Mouse (Mus musculus): ENCODE results near the gene Olfr66.

Olfr66 gene

DNA sequence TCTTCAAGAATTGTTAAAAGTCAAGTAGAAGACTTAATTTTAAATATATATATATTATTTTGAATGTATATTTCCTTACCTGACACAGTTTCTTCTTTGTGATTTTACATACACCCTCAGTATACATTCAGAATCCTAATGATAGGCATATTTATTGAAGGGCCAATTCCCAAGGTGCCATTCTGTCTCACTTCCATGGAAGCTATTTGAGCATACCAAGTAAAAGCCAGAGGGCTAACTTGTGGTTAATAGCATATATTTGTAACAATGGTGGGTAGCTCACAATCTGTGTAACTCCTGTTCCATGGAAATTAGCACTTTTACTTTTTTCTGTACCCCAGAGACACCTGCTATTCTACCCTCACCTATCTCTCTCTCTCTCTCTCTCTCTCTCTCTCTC lies at the start of gene Olfr66:
Gene Olfr66 (minus strand): TSS at position 101 of the 400 bp plus-strand sequence.
- no peak for DNase-seq (ENCODE audit: low spot score)

DNA sequence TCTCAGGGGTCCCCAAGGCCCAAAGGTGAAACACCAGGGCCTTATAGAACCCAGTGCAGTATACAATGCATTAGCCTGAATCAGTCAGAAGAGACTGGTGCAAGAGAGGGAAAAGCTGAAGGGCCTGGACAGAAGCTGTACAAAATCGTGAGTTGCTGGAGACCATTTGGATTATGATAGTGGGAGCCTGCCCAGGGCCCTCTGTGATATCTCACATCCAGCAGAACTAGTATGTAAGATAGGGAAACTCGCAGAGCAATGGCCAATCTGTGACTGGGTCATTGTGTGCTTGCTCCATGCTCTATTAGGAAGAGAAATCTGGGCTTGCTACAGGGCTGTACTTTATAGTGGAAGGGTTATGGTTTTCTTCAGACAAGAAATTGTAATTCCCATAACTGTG lies 48.2 kb upstream of the Olfr66 start, which contains the start of gene Olfr632:
Gene Olfr632 (plus strand): TSS at position 84 of the 400 bp plus-strand sequence.
- no peak for DNase-seq (ENCODE audit: low spot score)

DNA sequence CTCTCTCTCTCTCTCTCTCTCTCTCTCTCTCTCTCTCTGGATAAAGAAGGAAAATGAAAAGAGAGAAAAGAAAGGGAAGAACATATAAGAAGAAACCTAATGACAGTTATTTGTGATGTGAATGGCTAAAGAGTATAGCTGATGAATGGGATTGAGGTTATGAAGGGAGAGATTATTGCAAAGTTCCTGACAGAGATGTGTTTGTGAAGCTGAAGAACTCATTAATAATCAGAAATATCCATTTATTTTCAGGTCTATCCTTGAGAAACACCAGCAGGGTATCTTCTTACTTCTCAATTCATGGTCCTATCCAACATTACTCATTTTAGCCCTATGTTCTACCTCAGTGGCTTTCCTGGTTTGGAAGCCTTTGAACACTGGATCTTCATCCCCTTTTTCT lies 42.5 kb upstream of the Olfr66 start, which contains the start of gene Olfr631:
Gene Olfr631 (plus strand): TSS at position 301 of the 400 bp plus-strand sequence.
- no peak for DNase-seq (ENCODE audit: low spot score)

DNA sequence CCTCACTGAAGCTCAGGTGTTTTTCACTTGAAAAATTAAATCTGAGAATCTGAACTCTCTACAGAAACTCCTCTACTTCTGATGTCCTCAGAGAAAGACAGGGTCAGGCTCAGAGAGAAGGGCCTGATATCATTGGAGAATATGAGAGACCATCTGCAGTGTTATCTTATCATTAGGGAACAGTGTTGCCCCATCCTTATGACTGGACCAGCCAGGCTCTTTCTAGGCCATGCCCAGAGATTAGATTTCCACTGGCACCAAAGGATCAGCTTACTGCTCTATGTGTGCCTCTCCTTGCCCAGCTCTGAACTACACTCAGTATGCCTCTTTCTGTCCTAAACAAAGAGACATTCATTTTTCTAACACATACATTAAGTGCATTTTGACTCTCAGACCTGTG lies 29.3 kb upstream of the Olfr66 start:
- no peak for DNase-seq (ENCODE audit: low spot score)

DNA sequence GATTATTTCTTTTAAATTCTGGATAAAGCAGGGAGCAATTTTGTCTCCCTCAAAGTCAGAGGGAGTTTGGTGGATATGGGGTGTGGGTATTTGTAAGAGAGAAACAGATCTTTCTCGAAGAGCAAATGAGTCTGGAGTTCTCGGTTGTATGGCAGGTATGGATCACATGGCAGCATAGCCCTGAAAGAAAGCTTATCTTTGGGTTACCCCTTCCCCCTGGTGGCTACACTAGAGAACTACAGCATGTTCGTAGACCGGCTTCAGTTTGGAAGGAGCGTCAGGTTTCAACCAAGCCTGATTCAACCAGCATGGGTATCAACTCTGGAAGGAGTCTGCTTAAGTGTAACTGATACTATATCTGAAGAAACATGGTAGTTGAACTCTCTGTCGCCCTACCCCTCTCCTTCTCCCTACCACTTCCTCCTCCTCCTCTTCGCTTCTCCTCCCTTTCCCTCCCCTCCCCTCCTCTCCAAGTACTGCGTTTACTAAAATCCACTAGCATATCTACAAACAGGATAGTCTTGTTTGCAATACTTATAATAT lies 27.0 kb upstream of the Olfr66 start:
- DNase-seq (ENCODE audit: low spot score): no peak

DNA sequence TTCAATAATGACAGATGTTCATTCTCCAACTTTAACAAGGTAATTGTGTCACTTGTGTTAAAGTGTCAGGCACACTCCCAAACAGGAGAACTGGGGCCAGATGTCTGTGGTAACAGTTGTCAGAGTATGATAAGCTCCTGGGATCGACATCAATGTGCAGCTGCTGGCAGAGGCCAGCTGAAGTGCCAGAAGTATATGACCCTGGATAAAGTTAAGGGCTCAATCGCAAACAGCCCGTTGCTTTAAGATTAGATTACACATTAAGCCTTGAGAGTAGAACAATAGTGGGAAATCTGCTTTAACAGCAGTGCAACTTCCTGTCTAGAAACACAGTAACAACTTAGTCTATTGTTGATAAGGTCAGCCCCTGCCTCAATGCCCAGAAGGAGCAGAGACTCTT lies 24.0 kb upstream of the Olfr66 start:
- no peak for DNase-seq (ENCODE audit: low spot score)

DNA sequence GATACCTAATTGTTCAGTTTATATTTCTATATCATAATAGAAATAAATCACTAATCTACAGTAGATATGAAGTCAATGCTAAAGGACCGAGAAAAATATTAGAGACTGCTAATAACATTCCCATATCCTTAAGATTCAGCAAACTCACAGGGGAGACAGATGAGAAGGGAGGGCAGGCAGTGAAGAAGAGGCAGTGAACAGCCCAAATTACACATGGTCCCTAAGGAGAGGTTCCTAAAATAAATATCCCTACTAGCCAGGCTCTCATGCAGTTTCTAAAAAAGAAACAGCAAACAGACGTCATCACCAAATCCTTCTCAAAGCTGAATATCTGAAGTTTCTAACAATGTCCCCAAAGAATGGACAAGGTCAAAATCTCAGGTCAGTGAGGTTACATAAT lies 17.1 kb upstream of the Olfr66 start, which contains the start of gene Olfr65:
Gene Olfr65 (plus strand): TSS at position 301 of the 400 bp plus-strand sequence.
- DNase-seq (ENCODE audit: low spot score): no peak

DNA sequence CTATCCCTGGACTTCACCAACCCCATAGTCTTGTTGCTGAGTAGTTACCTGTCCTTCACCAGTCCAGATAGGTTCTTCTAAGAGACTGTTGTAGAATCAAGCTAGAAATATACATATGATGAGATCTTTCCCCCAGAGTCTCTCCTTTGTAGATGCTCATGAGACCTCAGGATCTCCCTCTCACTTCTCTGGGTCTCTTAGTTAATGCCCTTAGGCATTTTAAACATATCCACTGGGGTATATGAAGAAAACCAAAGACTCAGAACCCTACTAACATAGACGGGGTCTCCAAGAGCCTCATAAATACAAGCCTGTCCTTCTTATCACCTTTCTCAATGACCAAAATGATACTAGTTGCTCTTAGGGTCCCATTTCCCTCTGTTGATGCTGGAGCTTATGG lies 8.3 kb upstream of the Olfr66 start, which contains the start of gene Olfr64:
Gene Olfr64 (minus strand): TSS at position 101 of the 400 bp plus-strand sequence.
- DNase-seq (ENCODE audit: low spot score): no peak

DNA sequence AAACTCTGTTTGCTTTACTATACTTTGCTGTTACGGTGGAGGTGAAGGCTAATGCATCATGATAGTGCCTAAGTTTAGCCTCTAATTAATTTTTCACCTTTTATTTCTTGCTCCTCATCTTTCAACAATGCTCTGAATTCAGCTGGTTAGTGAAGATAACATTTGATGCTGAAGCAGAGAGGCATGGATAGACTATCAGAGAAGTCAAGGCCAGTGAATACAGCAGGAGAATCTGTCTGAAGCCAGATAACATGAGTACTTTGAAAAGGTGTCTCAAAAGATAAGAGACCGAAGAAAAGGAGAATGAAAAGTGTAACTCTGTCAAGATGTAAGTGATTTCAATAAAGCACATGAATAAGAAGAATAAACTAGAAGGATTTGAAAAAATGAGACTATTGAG lies 9.0 kb downstream of the Olfr66 start:
- no peak for DNase-seq (ENCODE audit: low spot score)

DNA sequence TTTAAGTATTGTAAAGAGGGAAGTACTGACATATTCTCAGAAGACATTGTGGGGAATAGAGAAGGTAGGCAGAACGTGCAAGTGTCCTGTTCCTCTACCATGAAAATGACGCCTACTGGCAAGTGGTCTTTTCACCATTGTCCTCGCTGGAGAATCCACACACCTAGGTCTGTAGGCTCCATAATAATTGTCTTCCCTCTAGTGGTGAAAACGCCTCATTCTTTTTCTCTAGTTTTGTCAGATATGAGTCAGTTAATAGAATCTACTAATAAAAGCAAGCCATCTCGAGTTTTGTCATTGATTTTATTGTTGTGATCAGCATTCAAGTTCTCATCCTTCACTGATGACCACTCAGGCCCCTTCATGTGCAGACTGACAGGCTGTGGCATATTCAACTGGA lies 11.6 kb downstream of the Olfr66 start:
- no peak for DNase-seq (ENCODE audit: low spot score)

DNA sequence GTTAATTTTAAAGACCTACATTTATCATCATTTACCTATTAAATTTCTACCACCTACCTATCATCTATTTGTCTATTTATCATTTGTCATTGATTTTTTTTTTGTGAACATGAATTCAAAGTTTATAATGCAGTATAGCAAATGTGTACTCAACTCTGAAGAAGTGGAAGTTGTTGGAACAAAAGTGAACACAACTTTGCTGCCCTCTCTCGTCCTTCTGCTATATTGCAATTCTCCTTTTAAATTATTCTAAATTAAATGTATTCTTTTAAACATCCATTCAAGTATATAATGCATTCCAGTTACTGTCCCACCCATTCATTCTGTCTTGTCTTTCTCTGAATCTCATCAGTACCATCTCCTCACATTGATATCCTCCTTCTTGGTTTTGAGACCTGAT lies 13.0 kb downstream of the Olfr66 start:
- no peak for DNase-seq (ENCODE audit: low spot score)

DNA sequence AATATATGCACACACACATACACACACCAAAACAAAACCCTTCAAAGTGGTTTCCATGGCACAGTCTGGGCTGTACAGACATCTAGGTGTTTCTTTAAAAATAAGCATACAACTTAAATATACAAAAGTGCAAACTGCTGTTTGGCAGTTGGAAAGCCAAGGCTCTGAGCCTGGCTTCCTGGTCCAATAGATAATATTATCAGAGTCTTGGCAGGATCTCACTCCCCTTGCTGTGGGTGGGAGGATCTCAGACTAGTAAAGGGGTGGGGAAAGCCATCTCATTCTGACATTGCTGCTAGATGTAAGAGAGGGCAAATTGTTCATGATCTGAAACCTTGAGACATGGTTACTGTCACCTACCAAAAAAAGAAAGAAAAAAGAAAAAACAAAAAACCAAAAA lies 15.4 kb downstream of the Olfr66 start:
- no peak for DNase-seq (ENCODE audit: low spot score)

DNA sequence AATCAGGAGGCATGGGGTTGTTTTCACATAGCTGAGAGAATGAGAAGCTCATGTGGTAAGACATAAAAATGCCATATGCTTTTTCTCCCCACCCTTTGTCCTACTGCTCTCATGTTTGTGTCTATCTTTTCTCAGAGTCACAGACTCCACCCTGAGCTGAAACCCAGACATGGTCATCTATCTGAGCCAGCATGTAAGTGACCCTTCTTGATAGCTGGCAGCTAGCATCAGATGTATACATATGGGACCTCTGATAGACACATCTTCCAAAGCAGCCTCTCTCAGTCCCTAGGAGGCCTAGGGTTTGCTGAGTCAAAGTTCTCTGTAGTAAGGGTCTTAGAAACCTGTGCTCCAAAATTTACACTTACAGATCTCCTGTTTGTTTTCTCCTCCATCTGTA lies 20.3 kb downstream of the Olfr66 start:
- no peak for DNase-seq (ENCODE audit: low spot score)

DNA sequence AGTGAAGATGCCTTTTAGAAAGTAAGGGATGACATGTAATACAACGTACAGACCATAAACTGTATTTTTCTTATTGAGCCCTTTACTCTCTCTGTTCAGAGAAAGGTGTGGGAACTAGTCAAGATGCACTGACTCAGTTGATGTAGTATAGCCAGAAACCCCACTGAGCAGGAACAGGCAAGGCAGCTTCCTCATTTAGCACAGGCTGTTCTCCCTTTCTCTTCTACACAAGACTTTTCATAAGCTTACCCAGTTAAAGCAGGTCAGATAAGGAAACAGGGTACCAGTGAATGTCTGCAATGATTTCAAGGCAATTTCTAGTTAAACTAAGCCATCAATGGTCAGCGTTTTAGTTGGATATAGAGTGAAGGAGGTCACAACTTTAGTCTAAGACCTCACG lies 24.5 kb downstream of the Olfr66 start:
- DNase-seq (ENCODE audit: low spot score): no peak

DNA sequence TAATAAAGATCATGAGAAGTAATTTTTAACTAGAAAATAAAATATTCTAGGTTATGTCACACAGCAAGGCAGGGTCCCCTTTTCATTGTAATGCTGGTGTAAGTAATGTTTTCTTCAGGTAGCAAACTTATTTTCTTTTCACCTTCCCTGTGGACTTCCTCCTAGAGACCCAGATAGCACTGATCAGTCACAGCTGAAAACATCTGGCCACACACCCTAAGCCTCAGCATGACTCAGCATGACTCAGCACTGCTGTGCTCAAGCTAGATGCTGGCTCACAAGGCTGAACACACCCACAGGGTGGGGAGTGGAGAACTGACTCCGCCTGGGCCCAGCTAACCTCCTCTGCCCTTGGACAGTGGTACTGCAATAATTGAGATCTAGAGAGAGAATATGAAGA lies 25.2 kb downstream of the Olfr66 start:
- no peak for DNase-seq (ENCODE audit: low spot score)

DNA sequence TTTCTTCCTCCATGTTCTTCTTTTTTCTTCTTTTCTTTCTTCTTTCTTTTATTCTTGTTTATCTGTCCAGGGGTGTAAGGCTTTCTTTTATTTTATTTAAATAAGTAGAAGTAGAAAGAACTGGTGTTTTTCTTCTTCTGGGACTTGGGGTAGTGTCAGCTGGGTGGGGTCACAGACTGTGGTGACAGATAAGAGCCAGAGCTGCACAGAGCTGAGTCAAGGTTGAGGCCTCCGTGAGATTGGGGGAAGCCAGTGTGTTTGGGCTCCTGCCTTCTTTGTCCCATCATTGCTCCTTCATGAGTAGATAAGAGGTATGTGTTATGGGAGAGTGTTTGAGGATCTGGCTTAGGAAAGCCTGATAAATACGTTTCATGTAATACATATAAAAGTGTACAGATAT lies 27.0 kb downstream of the Olfr66 start:
- no peak for DNase-seq (ENCODE audit: low spot score)

DNA sequence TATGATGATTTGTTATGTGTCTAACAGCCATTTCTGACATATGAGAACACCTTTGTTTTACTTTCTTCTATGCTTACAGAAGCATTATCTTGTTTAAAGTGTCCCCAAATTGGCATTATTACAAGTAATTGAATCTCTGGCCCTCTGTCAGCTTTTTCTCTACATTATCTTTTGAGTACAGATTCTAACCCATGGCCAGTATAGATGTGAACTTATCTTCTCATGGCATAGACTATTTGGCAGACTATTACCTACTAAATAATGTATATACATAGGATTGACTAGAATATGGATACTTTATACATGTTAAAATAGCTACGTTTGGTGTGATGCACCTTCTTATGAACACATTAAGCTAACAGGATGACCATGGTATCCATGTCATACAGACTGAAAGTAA lies 31.4 kb downstream of the Olfr66 start:
- no peak for DNase-seq (ENCODE audit: low spot score)

DNA sequence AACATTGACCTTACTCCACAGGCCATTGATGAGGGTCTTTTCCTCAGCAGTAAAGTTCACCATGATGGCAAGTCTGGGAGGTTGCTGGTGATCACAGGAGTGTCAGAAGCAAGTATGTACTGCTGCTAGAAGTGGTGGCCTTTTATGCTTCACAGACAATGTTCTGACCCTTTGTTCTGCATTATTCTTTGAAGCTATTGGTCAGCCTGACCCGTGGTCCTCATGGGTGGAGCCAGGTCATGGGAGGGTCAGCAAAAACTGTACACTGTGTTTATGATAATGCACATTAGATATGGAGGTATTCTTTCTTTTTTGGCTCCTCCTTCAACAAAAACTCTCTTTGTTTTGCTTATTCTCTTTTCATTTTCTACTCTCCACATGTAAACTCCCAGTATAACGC lies 33.0 kb downstream of the Olfr66 start, which contains the start of gene Hbb-y:
Gene Hbb-y (minus strand): TSS at position 127 of the 400 bp plus-strand sequence.
- DNase-seq (ENCODE audit: low spot score): no peak

DNA sequence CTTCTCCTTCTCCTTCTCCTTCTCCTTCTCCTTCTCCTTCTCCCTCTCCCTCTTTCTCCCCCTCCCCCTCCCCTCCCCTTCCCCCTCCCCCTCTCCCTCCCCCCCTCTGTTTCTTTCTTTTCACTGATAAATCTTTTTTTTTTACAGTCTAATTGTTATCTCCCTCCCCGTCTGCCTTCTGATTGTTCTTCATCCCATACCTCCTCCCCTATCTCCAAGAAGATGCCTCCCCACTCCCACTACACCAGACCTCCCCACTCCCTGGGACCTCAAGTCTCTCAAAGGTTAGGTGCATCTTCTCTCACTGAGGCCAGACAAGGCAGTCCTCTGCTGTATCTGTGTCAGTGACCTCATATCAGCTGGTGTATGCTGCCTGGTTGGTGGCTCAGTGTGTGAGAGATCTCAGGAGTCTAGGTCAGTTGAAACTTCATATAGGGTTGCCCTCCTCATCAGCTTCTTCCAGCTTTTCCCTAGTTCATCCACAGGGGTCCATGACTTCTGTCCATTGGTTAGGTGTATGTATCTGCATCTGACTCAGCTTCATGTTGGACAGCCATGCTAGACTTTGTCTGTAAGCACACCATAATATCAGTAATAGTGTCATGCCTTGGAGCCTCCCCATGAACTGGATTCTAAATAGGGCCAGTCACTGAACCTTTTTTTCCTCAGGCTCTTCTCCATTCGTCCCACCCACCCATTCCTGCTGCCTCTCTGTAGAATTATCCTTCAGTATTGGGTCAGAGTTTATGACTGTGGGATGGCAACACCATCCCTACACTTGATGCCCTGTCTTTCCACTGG lies 41.3 kb downstream of the Olfr66 start:
- DNase-seq (ENCODE audit: low spot score): no peak

DNA sequence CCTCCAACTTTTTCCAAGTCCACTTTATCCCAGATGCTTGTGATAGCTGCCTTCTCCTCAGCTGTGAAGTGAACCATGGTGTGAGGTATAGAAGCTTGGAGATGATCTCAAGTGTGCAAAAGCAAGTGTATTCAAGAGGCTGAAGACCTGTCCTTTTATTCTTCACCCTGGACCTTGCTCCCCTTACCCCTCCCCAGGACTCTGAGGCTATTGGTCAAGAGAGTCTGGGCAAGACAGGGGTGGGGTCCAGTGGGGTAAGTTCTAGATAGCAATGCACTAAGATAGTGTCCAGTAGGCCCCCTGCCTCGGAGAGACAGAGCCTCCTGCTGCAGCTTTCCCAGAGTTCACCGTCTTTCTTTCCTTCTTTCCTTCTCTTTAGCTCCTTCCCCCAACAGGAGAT lies 43.0 kb downstream of the Olfr66 start, which contains the start of gene Hbb-bh1:
Gene Hbb-bh1 (minus strand): TSS at position 131 of the 400 bp plus-strand sequence.
- no peak for DNase-seq (ENCODE audit: low spot score)

DNA sequence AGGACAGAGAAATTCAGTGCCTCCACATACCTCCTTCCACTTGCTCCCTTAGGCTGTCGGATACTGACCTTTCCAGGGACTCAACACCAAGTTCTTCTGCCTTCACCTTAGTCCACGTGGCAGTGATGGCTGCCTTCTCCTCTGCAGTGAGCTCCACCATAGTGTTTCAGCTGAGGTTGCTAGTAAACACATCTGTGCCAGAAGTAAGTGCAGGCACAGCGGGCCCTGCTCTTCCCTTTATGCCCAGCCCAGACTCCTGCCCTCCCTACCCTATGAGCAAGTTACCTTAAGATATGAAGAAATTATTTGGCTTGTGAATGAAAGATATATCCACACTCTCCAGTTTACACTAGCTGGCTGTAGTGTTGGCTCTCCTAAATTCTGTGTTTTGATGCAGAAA lies 45.8 kb downstream of the Olfr66 start, which contains the start of gene Hbb-bh2:
Gene Hbb-bh2 (minus strand): TSS at position 253 of the 400 bp plus-strand sequence.
- no peak for DNase-seq (ENCODE audit: low spot score)
